Mouse (Mus musculus) intestine, postnatal 0 days (tissue): Measurements from ENCODE around the gene Olfr986. TPM values are rescaled to one million over a fixed set of nuclear protein-coding genes. Genes with fewer than 3 reads are reported as not detected.

Experiments used
- ATAC-seq: fragments of 200-750 bp; cut with Nextera tagmentation; 2 replicates; pipeline ENCODE4 v1.8.0; 2017; ENCODE audit warnings: mild to moderate bottlenecking, moderate TSS enrichment, moderate library complexity
- H3K27ac ChIP-seq: fragments of 300-500 bp; sonication (generic); 2 replicates; pipeline ENCODE4 v1.5.1; 2014; ENCODE audit warnings: mild to moderate bottlenecking, low read depth, low read length, moderate library complexity
- H3K27me3 ChIP-seq: fragments of 300-500 bp; sonication (generic); replicated peaks from 2 replicates; pipeline ENCODE4 v1.6.1; 2014; ENCODE audit warnings: low read length, mixed read lengths; ENCODE audit not compliant: control insufficient read depth, insufficient read depth
- H3K36me3 ChIP-seq: fragments of 300-500 bp; sonication (generic); 2 replicates; pipeline ENCODE4 v1.6.1; 2014; ENCODE audit warnings: mild to moderate bottlenecking, moderate library complexity; ENCODE audit not compliant: control insufficient read depth, insufficient read depth
- H3K4me1 ChIP-seq: fragments of 300-500 bp; sonication (generic); replicated peaks from 2 replicates; pipeline ENCODE4 v1.6.1; 2014; ENCODE audit warnings: antibody characterized with exemption, low read length, mixed read lengths; ENCODE audit not compliant: control insufficient read depth, insufficient read depth
- H3K4me2 ChIP-seq: fragments of 300-500 bp; sonication (generic); replicated peaks from 2 replicates; pipeline ENCODE4 v1.6.1; 2014; ENCODE audit warnings: low read depth, mild to moderate bottlenecking, moderate library complexity
- H3K4me3 ChIP-seq: fragments of 300-500 bp; sonication (generic); 2 replicates; pipeline ENCODE4 v1.5.1; 2014; ENCODE audit warnings: low read depth, low read length
- H3K9ac ChIP-seq: fragments of 300-500 bp; sonication (generic); 2 replicates; pipeline ENCODE4 v1.6.1; 2014; ENCODE audit warnings: mild to moderate bottlenecking, low read depth, low read length
- H3K9me3 ChIP-seq: fragments of 300-500 bp; sonication (generic); 2 replicates; pipeline ENCODE4 v1.6.1; 2016; ENCODE audit warnings: mixed run types; ENCODE audit not compliant: control insufficient read depth
- CTCF ChIP-seq: sonication (generic); IDR thresholded peaks from 2 replicates; pipeline ENCODE4 v1.5.1; 2016; ENCODE audit warnings: low read depth, mild to moderate bottlenecking, control low read depth, antibody characterized with exemption, moderate library complexity
- WGBS: fragments of 180-500 bp; shearing (Covaris S2); extraction: QIAGEN DNeasy Blood & Tissue Kit; methylation state at CpG from one replicate; pipeline ENCODE4 v1.1.7; 2014; 5-methylcytosine and 5-hydroxymethylcytosine counted together
- polyA plus RNA-seq: library from polyadenylated mRNA; unstranded; fragments of >200 nt; fragmentation: Nextera tagmentation; extraction: Ambion mirVana; gene quantifications from 2 replicates; pipeline ENCODE4 v1.2.1, GENCODE M21; 2015

The Olfr986 gene
- polyA plus RNA-seq, 1 experiment from 2014 or later = not detected

DNA sequence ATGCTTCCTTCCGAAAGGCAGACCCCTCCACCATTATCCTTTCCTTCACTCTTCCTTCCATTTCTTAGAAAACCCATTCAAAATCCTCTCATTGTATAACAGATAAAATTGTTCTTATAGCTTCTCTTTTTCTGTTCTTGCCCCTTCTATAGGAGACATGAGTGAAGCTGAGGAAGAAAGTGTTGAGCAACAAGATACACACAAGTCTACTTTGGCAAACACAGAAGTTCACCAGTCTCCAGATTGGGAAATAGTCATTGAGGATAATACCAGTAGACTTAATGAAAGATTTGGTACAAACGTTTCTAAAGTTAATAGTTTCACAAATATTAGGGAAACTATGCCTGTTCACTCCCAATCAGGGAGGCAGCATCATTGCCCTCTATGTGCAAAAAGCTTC is 30.0 kb downstream of the Olfr986 start:
- 89% methylated on average over 2 of the region's 2 CpGs for WGBS
- Histone ChIP-seq H3K27ac (no peak overlapping the region), H3K4me3 (no peak overlapping the region), H3K36me3 (peaks cover 38% of the 10 kb centered on the region), H3K27me3 (no peaks in the 10 kb centered on the region), H3K9ac (no peak overlapping the region), H3K4me2 (no peak overlapping the region), H3K9me3 (no peaks in the 10 kb centered on the region), H3K4me1 (no peaks in the 10 kb centered on the region)
- no peak for ATAC-seq
- no peak for TF ChIP-seq CTCF

DNA sequence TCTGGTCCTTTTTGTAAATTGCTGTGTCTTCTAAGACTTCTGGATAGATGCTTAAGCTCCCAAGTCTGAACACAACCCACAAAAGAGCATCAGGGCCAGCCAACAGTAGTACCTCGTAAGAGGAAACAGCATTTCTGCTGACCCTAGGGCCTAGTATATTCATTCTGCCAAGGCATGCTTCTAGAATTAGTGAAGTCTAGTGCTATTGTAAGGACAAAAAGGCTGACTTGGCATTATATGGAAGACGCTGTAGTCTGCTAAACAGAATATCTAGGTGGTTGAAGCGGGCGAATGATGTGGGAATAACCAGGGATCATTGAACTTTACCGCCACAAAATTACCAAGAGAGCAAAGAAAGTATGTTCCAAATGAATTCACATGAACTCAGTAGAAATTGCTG is 33.3 kb downstream of the Olfr986 start:
- no peaks in the 10 kb centered on the region for H3K9me3 ChIP-seq
- no peak for TF ChIP-seq CTCF
- no peak for ATAC-seq
- WGBS = 97% methylated on average over 5 of the region's 5 CpGs
- no peaks in the 10 kb centered on the region for H3K27me3 ChIP-seq
- H3K4me2 ChIP-seq = no peak overlapping the region
- H3K9ac ChIP-seq = no peak overlapping the region
- H3K4me3 ChIP-seq = no peak overlapping the region
- H3K36me3 ChIP-seq = peaks cover 31% of the 10 kb centered on the region
- no peaks in the 10 kb centered on the region for H3K4me1 ChIP-seq
- H3K27ac ChIP-seq = no peak overlapping the region

DNA sequence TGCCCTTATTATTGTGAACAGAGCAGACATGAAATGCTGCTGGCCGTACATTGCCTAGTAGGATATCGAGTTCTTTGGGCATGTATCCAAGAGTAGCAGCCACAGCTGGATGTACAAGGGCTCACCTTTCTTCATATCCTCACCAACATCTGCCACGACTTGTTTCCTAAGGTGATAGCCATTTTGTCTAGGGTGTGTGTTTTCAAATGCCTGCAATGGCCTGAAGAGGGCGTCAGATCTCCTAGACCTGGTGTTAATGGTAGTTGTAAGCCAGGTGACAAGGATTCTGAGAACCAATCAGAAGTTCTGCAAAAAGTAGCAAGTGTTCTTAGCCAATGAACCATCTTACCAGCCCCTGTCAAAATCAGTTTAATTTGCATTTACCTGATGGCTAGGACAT is 35.9 kb downstream of the Olfr986 start:
- 76% methylated on average over 4 of the region's 4 CpGs for WGBS
- no peaks in the 10 kb centered on the region for H3K4me1 ChIP-seq
- no peak overlapping the region for H3K27ac ChIP-seq
- no peaks in the 10 kb centered on the region for H3K27me3 ChIP-seq
- H3K9ac ChIP-seq = no peak overlapping the region
- no peak overlapping the region for H3K4me3 ChIP-seq
- ATAC-seq = no peak
- TF ChIP-seq CTCF = no peak
- H3K4me2 ChIP-seq = no peak overlapping the region
- peaks cover 9% of the 10 kb centered on the region for H3K36me3 ChIP-seq
- no peaks in the 10 kb centered on the region for H3K9me3 ChIP-seq

DNA sequence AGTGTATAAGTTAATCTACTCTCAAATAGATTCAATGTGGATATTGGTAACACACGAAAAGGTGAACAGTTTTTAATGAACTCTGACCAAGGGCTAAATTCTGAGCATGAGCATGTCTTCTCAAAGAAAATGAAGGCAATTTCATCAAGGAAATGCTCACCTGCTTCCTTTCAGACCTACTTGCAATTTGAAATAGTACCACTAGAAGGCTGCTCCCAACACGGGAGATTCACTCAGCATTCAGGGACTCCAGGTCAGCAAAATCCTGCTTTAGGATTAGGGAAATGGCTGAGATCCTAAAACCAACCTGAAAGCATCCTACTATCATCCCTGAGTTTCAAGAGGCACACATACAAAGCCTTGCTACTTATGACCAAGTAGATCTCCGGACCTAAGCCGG is 43.6 kb downstream of the Olfr986 start:
- H3K36me3 ChIP-seq = no peaks in the 10 kb centered on the region
- WGBS = 66% methylated on average over 4 of the region's 4 CpGs
- H3K9ac ChIP-seq = no peak overlapping the region
- no peak overlapping the region for H3K4me2 ChIP-seq
- ATAC-seq = no peak
- no peaks in the 10 kb centered on the region for H3K4me1 ChIP-seq
- peak; percentile 44 for TF ChIP-seq CTCF
- H3K27ac ChIP-seq = no peak overlapping the region
- H3K4me3 ChIP-seq = no peak overlapping the region
- peaks cover 4% of the 10 kb centered on the region; the same call in 1 of the 2 replicates for H3K27me3 ChIP-seq
- no peaks in the 10 kb centered on the region for H3K9me3 ChIP-seq

DNA sequence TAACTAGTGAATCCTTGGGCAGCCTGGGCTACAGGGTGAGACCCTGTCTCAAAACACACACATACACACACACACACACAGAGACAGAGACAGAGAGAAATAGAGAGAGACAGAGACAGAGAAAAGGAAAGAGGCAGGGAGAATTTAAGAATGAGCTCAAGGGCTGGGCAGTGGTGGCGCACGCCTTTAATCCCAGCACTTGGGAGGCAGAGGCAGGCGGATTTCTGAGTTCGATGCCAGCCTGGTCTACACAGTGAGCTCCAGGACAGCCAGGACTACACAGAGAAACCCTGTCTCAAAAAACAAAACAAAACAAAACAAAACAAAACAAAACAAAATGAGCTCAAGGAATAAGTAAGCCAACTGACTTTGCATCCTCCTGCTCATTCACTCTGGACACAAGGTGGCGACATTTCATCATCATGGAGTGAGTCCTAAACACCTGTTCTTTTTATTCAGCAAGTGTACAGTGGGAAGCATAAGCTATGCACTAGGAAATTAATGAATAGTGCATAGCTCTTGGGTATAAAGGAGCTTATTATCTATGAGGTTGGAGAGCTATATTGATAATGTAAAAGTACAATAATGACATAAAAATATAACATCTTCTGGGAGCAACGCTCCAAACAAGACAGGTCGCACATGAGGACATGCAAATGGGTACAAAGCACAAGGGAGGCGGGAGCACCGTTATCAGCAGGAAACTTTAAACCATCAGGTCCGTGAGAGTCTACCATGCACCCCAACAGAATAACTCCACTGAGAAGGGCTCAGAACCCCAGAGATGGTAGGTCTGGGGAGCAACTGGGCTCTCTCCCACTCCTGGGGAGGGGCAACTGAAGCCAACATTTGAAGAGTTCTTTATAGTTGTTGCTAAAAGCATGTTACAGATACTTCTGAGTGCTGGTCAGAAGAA is 47.4 kb downstream of the Olfr986 start:
- 66% methylated on average over 10 of the region's 10 CpGs for WGBS
- Histone ChIP-seq H3K9ac (no peak overlapping the region), H3K9me3 (no peaks in the 10 kb centered on the region), H3K4me1 (no peaks in the 10 kb centered on the region), H3K4me3 (no peak overlapping the region), H3K27me3 (peaks cover 4% of the 10 kb centered on the region; the same call in 1 of the 2 replicates), H3K27ac (no peak overlapping the region), H3K4me2 (no peak overlapping the region), H3K36me3 (no peaks in the 10 kb centered on the region)
- TF ChIP-seq CTCF = peak; percentile 93
- ATAC-seq = peak; percentile 41; the same call in 1 of the 2 replicates

DNA sequence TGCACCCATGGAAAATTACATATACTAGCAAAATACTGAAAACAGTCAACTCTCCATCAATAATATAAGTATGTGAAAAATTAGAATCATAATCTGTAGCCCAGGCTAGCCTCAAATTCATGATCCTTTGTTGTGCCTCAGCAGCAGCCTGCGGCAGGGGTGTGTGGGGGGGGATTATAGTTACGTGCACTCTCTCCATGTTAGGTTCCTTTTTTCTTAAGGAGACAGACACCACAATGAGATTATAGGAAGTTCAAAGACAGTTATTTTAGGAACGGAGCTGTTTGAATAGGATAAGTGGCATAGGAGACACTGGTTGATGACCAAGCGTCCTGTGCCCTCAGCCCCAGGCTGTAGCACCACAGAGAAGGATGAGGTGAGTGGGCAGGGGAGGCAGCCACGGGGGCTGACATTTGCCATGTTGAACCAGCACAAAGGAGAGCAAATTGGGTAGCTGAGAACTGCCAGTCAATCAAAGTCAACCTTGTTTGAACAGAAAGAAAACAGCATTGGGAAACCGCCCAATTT is 48.1 kb downstream of the Olfr986 start:
- no peak overlapping the region for H3K9ac ChIP-seq
- H3K4me3 ChIP-seq = no peak overlapping the region
- no peaks in the 10 kb centered on the region for H3K36me3 ChIP-seq
- H3K4me2 ChIP-seq = no peak overlapping the region
- no peaks in the 10 kb centered on the region for H3K9me3 ChIP-seq
- no peak for ATAC-seq
- 71% methylated on average over 6 of the region's 6 CpGs for WGBS
- H3K4me1 ChIP-seq = no peaks in the 10 kb centered on the region
- H3K27me3 ChIP-seq = peaks cover 3% of the 10 kb centered on the region; the same call in 1 of the 2 replicates
- no peak for TF ChIP-seq CTCF
- H3K27ac ChIP-seq = no peak overlapping the region
